24 mouse cellular contexts compared by ENCODE assay signal in the genomic region with DNA sequence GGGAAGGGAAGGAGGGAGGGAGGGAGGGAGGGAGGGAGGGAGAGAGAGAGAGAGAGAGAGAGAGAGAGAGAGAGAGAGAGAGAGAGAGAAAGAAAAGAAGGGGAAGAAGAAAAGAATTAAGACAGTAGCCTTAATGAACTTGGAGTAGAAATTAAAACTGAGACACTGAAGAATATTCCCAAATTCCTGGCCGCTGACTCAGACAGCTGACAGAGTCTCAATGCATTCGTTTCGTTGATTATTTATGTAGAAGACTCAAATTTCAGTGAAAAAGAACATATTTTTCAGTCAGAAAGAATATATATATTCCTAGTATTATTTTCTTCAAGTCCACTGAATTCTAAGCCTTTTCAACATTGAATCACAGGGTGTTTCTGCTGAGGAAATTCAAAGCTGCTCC.
"Had no signal": no experiment of that assay in that cellular context is flagged by ENCODE, and none has a peak within 500 bp of the region (broad histone marks: within the 10 kb centered on the region; RNA-seq: fewer than 3 reads in every experiment).

No protein-coding gene starts in this region.

- H3K4me3 ChIP-seq: gastrocnemius, adult 2 months; heart, embryonic 10.5 days; heart, embryonic 12.5 days; hindbrain, embryonic 10.5 days; hindbrain, embryonic 12.5 days; intestine, embryonic 15.5 days; layer of hippocampus, adult 2 months; left cerebral cortex, adult 2 months; limb, embryonic 13.5 days; limb, embryonic 15.5 days; liver, embryonic 12.5 days had no signal

- H3K27ac ChIP-seq: gastrocnemius, adult 2 months; heart, embryonic 10.5 days; hindbrain, embryonic 10.5 days; hindbrain, embryonic 12.5 days; hindbrain, embryonic 14.5 days; intestine, embryonic 15.5 days; layer of hippocampus, adult 2 months; left cerebral cortex, adult 2 months; limb, embryonic 13.5 days; limb, embryonic 15.5 days; liver, embryonic 12.5 days; liver, embryonic 14.5 days had no signal

- DNase-seq: gastrocnemius, adult 2 months; gastrocnemius, postnatal 10 days; gastrocnemius, postnatal 25 days; heart, adult 18-20 months; heart, postnatal 10 days; heart, postnatal 4 days; kidney, adult 18-20 months; kidney, adult 8-10 months; kidney, postnatal 10 days; kidney, postnatal 25 days; kidney, postnatal 4 days; left cerebral cortex, postnatal 4 days had no signal

- H3K4me1 ChIP-seq: hindbrain, embryonic 12.5 days; intestine, embryonic 15.5 days; limb, embryonic 13.5 days; limb, embryonic 15.5 days had no signal
